Mouse (Mus musculus) heart, postnatal 0 days (tissue): ENCODE measurements around the gene Ncstn. TPM values are rescaled to one million over a fixed set of nuclear protein-coding genes. Genes with fewer than 3 reads are reported as not detected.

Source experiments
- ATAC-seq: fragments of 200-750 bp; cut with Nextera tagmentation; 2 replicates; pipeline ENCODE4 v1.8.0; 2017; ENCODE audit warnings: low read depth, moderate number of reproducible peaks, moderate library complexity; ENCODE audit not compliant: insufficient read depth
- DNase-seq: peaks from one replicate; pipeline ENCODE4 v3.0.0-alpha.2; 2016; ENCODE audit warnings: low spot score
- H3K27ac ChIP-seq: fragments of 300-500 bp; sonication (generic); 2 replicates; pipeline ENCODE4 v1.5.1; 2014; ENCODE audit warnings: low read depth, mild to moderate bottlenecking
- H3K27me3 ChIP-seq: fragments of 300-500 bp; sonication (generic); 2 replicates; pipeline ENCODE4 v1.6.1; 2014; ENCODE audit warnings: low read length, mixed read lengths; ENCODE audit not compliant: control insufficient read depth, insufficient read depth
- H3K36me3 ChIP-seq: fragments of 300-500 bp; sonication (generic); replicated peaks from 2 replicates; pipeline ENCODE4 v1.6.1; 2014; ENCODE audit warnings: low read length, mixed read lengths; ENCODE audit not compliant: control insufficient read depth, insufficient read depth
- H3K4me1 ChIP-seq: fragments of 300-500 bp; sonication (generic); 2 replicates; pipeline ENCODE4 v1.6.1; 2014; ENCODE audit warnings: antibody characterized with exemption; ENCODE audit not compliant: control insufficient read depth, insufficient read depth
- H3K4me2 ChIP-seq: fragments of 300-500 bp; sonication (generic); 2 replicates; pipeline ENCODE4 v1.6.1; 2014; ENCODE audit warnings: low read depth, mild to moderate bottlenecking, low read length, moderate library complexity
- H3K4me3 ChIP-seq: fragments of 300-500 bp; sonication (generic); 2 replicates; pipeline ENCODE4 v1.5.1; 2014; ENCODE audit warnings: low read depth, low read length
- H3K9ac ChIP-seq: fragments of 300-500 bp; sonication (generic); replicated peaks from 2 replicates; pipeline ENCODE4 v1.6.1; 2014; ENCODE audit warnings: low read depth, low read length, mixed read lengths
- H3K9me3 ChIP-seq: fragments of 300-500 bp; sonication (generic); replicated peaks from 2 replicates; pipeline ENCODE4 v1.6.1; 2016; ENCODE audit warnings: low read length; ENCODE audit not compliant: control insufficient read depth
- CTCF ChIP-seq: IDR thresholded peaks from 2 replicates; pipeline ENCODE4 v1.5.1; 2016; ENCODE audit warnings: antibody characterized with exemption, control low read depth, low read depth
- EP300 ChIP-seq: IDR thresholded peaks from 2 replicates; pipeline ENCODE4 v1.6.1; 2016; ENCODE audit warnings: antibody characterized with exemption, low read depth
- WGBS: fragments of 180-500 bp; shearing (Covaris S2); extraction: QIAGEN DNeasy Blood & Tissue Kit; methylation state at CpG from one replicate; pipeline ENCODE4 v1.1.7; 2014; 5-methylcytosine and 5-hydroxymethylcytosine counted together
- polyA plus RNA-seq: library from polyadenylated mRNA; unstranded; fragments of >200 nt; fragmentation: Nextera tagmentation; extraction: Ambion mirVana; gene quantifications from 2 replicates; pipeline ENCODE4 v1.2.1, GENCODE M21; 2015
- total RNA-seq: library from RNA; depleted of rRNA; stranded (reverse); fragments of >200 nt; gene quantifications from 2 replicates; pipeline ENCODE4 v1.2.3, GENCODE M21; 2014; ENCODE audit warnings: low replicate concordance

The Ncstn gene
- total and polyA plus RNA-seq, 2 experiments from 2014 or later, result 53.4 to 68.1 TPM

DNA sequence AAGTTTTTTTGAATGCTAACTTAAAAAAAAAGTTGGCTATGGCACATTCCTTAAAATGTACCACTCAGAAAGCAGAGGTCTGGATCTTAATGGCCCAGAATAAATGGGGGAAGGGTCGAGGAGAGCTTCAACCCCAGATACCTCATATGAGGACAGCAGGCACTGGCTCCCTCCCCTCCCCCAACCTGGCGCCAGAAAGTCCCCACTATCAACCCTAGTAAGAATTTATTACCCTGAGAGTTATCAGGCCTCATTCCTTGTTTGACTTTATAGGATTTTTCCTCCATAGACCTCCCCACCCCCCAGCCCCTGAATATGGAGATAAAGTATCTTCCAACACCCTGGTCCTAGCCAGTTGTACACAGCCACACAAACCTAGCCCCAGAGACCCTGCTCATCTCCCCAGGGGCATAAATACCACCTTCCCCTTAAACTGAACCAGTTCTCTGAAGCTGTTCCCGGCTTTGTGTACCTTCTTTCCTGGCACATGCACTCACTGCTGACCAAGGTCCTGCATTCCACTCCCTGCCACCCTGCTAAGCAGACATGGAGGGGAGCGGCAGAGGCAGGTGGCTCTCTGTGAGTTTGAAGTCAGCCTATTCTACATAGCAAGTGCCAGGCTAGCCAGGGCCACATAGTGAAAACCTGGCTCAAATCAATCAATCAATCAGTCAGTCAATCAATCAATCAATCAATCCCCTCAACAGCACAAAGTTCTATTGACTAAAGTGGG lies 19.1 kb downstream of the Ncstn start:
- 38% methylated on average over 4 of the region's 4 CpGs for WGBS
- no peak overlapping the region for H3K4me2 ChIP-seq
- TF ChIP-seq CTCF, result no peak
- TF ChIP-seq EP300, result no peak

DNA sequence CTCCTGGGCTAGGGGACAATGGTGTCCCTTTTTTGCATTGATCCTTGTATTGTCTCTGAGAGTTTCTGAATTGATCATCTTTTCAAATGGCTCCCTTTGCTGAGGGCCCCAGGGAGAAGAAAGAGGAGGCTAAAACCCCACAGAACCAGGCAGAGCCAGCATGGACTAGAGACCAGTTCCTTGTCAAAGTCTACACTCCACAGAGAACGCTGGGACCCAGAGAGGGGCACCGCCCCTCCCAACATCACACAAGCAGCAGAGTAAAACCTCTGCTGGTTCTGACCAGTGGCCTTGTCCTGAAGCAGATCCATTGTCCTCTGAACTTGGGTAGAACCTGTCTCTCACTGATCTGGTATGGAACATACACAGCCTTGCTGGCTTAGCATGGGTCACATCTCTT lies 20.5 kb downstream of the Ncstn start:
- no peak overlapping the region for H3K4me2 ChIP-seq
- H3K27ac ChIP-seq, result no peak overlapping the region
- H3K9ac ChIP-seq, result no peak overlapping the region
- no peak for ATAC-seq
- TF ChIP-seq EP300, result no peak
- no peak for TF ChIP-seq CTCF
- H3K36me3 ChIP-seq, result peaks cover 30% of the 10 kb centered on the region
- no peaks in the 10 kb centered on the region for H3K4me1 ChIP-seq
- H3K9me3 ChIP-seq, result no peaks in the 10 kb centered on the region
- DNase-seq, result no peak
- 90% methylated on average over 2 of the region's 2 CpGs for WGBS
- no peaks in the 10 kb centered on the region for H3K27me3 ChIP-seq
- no peak overlapping the region for H3K4me3 ChIP-seq

More for the DNA sequence above, 19.1 kb downstream of the Ncstn start:
- H3K27me3 ChIP-seq, result no peaks in the 10 kb centered on the region
- DNase-seq, result no peak
- no peak overlapping the region for H3K27ac ChIP-seq
- H3K9me3 ChIP-seq, result no peaks in the 10 kb centered on the region
- H3K9ac ChIP-seq, result no peak overlapping the region
- ATAC-seq, result no peak
- H3K4me3 ChIP-seq, result no peak overlapping the region
- H3K36me3 ChIP-seq, result peaks cover 43% of the 10 kb centered on the region
- H3K4me1 ChIP-seq, result no peaks in the 10 kb centered on the region

DNA sequence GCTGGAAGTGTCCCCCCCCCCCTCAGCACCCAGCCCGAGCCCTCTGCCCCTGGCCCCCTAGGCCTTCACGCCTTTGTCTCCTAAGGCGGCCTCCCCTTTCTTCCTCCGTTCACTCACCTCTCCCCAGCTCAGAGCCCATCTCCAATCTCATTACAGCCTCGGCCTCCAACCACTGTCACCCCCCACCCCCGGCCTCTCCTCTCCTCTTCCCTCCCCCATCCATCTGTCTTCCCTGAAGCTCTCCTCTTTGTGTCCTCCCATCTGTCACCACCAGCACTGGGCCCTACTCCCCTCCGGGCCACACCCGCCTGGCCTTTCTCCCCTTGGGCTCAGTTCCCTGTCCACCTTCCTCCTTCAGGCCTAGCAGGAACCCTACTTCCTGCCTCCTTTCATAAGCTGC lies 21.4 kb downstream of the Ncstn start:
- H3K27ac ChIP-seq, result no peak overlapping the region

DNA sequence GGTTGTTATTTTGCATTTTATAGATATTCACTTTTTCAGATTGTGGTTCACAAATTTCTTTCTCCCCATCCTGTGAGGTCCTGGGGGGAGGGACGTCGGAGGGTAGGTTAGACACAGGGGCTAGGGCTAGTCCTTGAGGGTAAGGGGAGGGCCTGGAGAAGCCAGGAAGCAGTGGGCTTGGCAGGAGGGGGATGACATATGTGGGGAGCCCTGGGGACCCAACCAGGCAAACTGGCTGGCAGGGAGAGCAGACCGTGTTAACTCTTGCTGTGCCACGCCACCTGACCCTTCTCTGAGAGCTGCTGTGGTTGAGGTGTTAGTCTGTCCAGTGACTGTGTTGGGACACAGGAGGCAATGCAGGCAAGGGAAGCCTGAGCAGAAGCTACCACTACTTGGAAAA lies 21.9 kb downstream of the Ncstn start:
- TF ChIP-seq EP300, result no peak
- TF ChIP-seq CTCF, result no peak
- no peaks in the 10 kb centered on the region for H3K4me1 ChIP-seq
- H3K27me3 ChIP-seq, result peaks cover 6% of the 10 kb centered on the region; the same call in 1 of the 2 replicates
- DNase-seq (no peak), ATAC-seq (no peak)
- no peaks in the 10 kb centered on the region for H3K9me3 ChIP-seq
- peaks cover 15% of the 10 kb centered on the region for H3K36me3 ChIP-seq
- H3K4me3 ChIP-seq, result no peak overlapping the region
- 62% methylated on average over 4 of the region's 4 CpGs for WGBS
- H3K27ac ChIP-seq, result no peak overlapping the region
- H3K4me2 ChIP-seq, result no peak overlapping the region
- no peak overlapping the region for H3K9ac ChIP-seq

More for the DNA sequence above, 21.4 kb downstream of the Ncstn start:
- Histone ChIP-seq H3K4me1 (no peaks in the 10 kb centered on the region), H3K9ac (no peak overlapping the region), H3K36me3 (peaks cover 21% of the 10 kb centered on the region), H3K9me3 (no peaks in the 10 kb centered on the region), H3K27me3 (0 out of 2 replicates have a peak, but pooled peaks cover 3% of the 10 kb centered on the region), H3K4me3 (no peak overlapping the region), H3K4me2 (no peak overlapping the region)
- 36% methylated on average over 8 of the region's 8 CpGs for whole genome bisulfite sequencing
- ATAC-seq (no peak), DNase-seq (no peak)
- no peak for TF ChIP-seq EP300
- no peak for TF ChIP-seq CTCF

DNA sequence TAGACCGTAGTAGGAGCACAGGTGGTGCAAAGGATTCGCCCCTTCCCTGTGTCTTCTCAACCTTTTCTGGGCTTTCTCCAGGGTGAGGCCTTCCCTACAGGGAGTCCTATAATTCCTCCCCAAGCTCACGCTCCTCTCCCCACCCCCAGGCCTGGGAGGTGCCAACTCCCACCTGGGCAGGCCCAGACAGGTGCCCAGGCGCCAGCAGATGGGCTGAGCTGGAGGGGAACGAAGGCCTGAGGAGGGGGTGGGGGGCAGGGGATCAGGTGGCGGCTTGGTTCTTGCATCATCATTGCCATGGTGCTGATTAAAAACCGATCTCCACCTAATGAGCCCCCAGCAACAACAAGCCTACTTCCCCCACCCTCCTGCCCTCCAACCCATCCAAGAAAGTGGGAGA lies 23.7 kb downstream of the Ncstn start:
- H3K4me3 ChIP-seq, result no peak overlapping the region
- peaks cover 5% of the 10 kb centered on the region; the same call in 1 of the 2 replicates for H3K4me1 ChIP-seq
- H3K27ac ChIP-seq, result no peak overlapping the region
- no peaks in the 10 kb centered on the region for H3K9me3 ChIP-seq
- no peak for DNase-seq
- WGBS, result 72% methylated on average over 7 of the region's 7 CpGs
- H3K36me3 ChIP-seq, result no peaks in the 10 kb centered on the region
- TF ChIP-seq EP300, result no peak
- TF ChIP-seq CTCF, result no peak
- H3K27me3 ChIP-seq, result peaks cover 22% of the 10 kb centered on the region
- H3K4me2 ChIP-seq, result no peak overlapping the region
- H3K9ac ChIP-seq, result no peak overlapping the region
- ATAC-seq, result no peak

DNA sequence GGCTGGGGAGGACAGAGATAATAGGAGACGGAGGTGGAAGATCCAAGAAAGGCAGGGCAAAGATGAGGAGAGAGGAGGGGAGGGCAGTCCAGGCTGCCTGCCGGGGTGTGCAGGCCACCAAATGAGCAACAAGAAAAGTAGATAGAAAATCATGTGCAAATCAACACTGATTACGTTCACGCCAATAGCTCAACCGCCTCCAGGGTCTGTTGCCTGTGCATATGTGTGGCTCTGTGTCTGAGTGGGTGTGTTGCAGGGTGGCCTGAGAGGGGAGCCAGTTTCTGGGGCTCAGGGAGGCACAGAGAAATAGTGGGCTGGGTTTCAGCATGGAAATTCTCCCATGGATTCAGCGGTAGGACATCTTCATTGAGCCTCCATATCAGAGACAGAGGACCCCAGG lies 24.3 kb downstream of the Ncstn start:
- no peak for TF ChIP-seq CTCF
- H3K27me3 ChIP-seq, result peaks cover 28% of the 10 kb centered on the region
- WGBS, result 57% methylated on average over 6 of the region's 6 CpGs
- H3K9me3 ChIP-seq, result no peaks in the 10 kb centered on the region
- H3K4me2 ChIP-seq, result no peak overlapping the region
- H3K36me3 ChIP-seq, result no peaks in the 10 kb centered on the region
- H3K27ac ChIP-seq, result no peak overlapping the region
- no peak overlapping the region for H3K9ac ChIP-seq
- no peak overlapping the region for H3K4me3 ChIP-seq
- ATAC-seq (no peak), DNase-seq (no peak)
- H3K4me1 ChIP-seq, result peaks cover 9% of the 10 kb centered on the region; the same call in 1 of the 2 replicates
